Mouse (Mus musculus) right cerebral cortex, postnatal 10 days (tissue): ENCODE measurements at regions not wholly inside any gene's neighbourhood (a gene's known extent, or its start where the extent isn't known, plus 50 kb on each side); places are given as distances from the start of the nearest gene placed in this dataset.
"Not testable (repeated sequence)": the region's sequence is repeated elsewhere in the genome, so short reads cannot be mapped to it uniquely, and the experiment has no call there.

Experiments
- DNase-seq, 2 experiments: peaks; one replicate each; pipeline ENCODE4 v3.0.0; 2021; ENCODE audit warnings: low spot score in 2 of 2

DNA sequence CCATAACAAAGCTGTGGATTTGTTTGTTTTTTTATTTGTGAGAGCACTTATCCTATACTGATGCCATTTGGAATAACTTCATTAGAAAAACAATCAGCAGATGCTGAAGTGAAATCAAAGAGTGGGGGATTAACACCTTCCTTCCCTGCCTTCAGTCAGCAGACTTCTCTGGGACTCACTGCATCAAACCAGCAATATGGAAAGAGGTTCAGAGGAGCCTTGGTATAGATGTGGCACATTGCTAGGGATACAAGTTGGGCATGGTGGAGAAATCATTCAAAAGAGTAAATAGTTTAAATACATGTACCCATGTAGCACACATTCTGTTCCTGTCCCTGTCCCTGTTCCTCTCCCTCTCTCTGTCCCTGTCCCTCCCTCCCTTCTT is 364.0 kb upstream of the Rgs18 start:
- DNase-seq = no peak

DNA sequence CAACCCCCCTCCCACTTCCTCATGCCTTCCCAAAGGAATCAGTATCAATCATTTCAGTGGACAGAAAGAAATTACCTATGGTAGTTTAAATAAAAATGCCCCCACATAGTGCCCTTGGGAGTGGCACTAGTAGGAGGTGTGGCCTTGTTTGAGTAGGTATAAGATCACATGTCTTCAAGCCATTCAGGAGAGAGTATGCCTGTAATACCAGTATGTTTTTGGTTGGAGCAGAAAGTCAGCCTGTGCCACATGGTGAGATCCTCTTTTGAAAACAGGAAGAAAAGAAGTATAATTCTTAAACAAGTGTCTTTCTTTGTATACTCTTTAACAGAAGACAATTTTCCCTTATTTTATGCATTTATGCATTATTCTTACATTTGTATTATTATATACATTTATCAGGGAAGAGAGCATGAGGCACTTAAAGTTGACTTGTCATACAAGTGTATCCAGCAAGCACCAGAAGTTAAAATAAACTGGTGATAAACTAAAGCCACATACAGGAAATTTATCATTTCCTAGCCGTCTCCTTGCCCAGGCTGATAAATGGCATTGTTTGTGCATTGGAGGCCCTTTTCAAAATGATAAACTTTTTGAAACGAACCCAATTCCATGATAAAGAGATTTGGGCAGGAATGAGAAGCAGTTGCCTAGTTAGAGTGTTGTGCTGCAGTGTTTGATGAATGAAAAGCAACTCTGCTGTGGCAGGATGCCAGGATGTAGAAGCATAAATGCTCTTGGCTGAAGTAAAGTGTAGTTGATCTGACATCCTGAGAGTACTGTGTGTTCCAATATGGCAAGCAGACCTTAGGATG is 363.4 kb upstream of the Rgs18 start:
- DNase-seq = peak; percentile 31 to 43

DNA sequence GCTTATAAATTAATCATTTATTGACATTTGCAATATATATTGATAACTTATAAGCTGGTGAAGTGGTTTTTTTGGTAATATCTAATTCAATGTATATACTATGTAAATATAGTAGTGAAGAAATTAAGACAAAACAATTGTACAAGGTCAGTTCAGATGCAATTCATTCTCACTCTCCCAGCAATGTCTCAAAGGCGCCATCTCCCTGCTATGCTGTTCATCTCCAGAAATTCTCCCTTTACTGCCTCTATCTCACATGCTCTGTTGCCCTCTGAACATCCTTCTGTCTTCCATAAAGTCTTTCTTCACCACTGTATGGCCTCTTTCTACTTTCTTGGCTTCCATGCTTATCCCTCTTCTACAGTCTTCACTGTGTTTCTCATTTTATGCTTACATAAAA is 355.8 kb upstream of the Rgs18 start:
- DNase-seq = no peak

DNA sequence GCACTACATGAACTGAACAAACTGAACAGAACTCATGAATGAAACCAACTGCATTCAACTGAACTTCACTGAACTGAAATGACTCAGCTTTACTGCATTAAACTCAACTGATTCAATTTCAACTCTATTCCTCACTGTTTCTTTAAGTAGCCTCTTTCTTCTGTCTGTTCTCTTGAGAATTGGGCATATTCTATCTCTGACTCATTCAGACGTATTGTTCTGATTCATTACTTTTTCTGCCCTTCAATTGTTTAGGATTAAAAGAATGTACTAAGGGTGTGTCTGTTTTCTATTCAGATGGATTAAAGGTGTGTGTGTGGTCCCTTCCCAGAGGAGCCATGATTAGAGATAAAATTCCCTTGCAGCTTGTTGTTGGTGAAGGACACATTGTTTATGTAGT is 337.9 kb upstream of the Rgs18 start:
- no peak for DNase-seq

DNA sequence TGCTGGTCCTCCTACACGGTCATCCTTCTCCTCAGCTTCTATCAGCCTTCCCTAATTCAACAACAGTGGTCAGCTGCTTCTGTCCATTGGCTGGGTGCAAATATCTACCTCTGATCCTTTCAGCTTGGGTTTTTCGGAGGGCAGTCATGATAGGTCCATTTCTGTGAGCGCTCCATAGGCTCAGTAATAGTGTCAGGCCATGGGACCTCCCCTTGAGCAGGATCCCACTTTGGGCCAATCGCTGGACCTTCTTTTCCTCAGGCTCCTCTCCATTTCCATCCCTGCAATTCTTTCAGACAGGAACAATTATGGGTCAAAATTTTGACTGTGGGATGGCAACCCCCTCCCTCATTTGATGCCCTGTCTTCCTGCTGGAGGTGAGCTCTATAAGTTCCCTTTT is 331.5 kb upstream of the Rgs18 start:
- not testable (repeated sequence) for DNase-seq

DNA sequence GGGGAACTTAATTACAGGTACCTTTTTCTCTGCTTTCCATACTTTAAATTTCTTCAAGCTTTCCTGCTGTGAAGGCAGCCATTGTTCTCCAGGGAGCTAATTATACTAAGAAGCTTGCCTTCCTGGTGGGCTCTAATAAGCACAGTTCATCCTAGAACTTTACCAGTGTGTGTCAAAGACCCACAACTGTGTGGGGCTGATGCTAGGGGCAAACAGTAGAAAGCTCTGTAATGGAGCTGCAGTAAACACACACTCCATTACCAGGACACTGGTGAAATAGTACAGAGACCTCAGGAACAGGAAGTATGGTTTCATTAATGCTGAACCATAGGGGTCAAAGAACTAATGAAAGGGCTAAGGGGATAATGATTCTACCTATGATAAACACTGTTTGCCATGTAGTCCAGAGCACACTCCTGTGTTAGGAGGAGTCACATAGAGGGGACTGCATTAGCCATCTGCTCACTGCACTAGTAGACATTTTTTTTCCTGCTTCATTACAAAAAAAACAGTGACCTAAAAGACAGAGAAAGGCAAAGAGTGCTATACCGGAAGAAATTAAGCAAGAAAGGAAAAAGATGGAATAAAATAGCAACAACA is 290.1 kb upstream of the Rgs18 start:
- DNase-seq = no peak

DNA sequence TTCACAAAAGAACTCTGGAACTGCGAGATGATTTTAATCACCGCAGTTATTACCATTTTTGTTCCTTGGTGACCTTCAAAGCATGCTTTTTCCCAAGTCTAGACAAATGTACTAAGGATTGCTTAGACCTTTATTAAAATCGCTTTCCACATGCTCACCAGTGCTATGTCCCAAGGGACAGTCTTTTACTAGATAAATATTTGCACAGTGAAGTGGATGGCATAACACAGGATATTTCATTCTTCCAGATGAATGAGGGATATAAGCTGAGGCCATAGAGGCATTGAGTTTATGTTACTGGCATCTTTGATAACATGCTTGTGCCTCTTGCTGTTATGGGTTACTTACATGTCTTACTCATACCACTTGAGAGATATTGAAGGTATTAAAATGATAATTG is 289.1 kb upstream of the Rgs18 start:
- DNase-seq = no peak

DNA sequence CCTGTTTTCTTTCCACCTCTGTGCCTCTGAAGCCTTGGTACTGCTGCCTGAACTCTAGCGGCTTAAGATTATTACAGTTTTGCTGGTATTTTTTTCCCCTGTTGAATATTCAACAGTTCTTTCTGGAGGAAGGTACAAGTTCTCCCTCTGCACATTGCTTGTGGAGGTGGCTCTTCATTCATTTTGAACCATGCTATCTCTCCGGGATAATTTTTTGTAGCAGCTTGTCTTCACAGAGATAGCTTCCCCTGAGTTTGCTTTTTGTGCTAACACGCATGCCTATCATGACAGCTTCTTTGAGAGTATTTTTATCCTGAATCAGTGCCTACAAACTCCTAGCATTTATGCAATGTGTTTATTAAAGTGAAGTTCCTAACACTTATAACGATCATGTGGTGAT is 240.4 kb upstream of the Rgs18 start:
- no peak for DNase-seq

DNA sequence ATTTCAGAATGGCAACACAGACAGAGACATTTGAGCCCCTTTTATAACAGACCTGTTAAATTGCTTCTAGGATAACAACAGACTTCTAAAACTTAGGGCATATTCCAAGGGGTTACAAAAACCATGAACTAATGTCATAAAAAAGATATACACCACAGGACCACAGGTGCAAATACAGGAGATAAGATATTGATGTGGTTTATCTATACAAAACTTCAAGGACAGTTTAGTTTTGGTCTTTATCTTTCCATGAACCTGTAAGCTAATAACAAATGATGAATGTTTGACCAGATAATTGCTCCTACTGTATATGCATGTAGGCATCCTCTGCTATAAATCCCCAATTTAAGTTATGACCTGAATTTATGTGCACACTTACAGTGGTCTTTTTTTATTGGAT is 235.6 kb upstream of the Rgs18 start:
- DNase-seq = no peak

DNA sequence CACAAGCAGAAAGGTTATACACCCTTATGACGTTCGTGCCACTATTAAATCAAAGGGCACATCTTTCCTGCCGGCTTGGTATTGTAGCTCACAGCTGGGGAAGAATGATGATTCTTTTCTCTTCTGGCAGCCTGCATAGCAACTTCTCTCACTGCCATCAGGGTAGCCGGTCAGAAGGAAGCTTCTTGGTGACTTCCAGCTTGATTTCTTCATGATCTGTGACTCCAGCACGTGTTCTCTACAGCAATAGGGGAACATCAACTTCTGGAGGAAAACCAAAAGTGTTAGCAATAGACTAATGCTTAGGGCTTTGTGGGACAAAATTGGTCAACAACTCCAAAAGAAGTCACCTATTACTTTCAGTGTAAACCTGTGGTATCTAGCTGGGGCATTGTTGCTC is 202.9 kb upstream of the Rgs18 start:
- no peak for DNase-seq

DNA sequence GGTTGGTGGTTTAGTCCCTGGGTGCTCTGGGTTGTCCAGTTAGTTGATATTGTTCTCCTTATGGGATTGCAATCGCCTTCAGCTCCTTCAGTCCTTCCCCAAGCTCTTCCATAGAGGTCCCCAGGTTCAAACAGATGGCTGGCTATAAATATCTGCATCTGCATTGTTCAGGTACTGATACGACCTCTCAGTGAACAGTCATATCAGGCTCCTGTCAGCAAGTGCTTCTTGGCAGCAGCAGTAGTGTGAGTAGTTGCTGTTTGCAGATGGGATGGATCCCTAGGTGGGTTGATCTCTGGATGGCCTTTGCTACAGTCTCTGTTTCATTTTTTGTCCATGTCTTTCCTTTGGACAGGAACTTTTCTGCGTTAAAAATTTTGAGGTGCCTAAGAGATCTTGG is 190.5 kb upstream of the Rgs18 start:
- DNase-seq = no peak

DNA sequence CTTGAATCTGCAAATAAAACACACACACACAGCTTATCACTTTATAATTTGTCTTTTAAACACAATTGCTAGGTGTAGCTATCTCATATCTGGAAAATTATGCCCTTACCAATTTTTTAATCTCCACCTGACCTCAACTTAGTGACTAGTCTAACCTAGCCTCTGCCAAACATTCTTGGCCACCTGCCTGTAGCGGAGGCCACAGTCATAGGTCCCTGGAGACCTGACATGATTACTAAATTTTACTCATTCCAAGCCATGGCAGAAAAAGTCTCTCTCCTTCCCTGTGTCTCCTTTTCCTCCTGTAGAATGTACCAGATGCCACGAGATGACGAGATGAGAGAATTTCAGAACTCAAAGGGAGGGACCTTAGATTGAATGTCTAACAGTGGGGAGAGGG is 163.8 kb upstream of the Rgs18 start:
- DNase-seq = no peak

DNA sequence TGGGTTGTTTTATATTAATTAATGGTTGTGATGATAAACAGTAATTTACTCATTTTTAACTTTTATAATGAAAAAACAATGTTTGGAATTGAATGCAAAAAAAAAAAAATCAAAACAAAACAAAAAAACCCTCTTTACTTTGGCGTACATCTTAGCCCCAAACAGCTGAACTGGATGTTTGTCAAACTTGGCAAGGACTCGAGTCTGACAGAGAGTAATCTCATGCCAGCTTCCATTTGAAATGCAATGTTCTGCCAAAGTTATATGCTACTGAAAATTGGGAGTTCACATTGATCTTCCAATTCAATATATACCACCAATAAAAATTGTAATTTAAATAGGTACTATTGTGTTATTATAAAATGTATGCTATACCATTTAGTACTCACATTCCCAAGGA is 150.9 kb upstream of the Rgs18 start:
- DNase-seq = no peak

DNA sequence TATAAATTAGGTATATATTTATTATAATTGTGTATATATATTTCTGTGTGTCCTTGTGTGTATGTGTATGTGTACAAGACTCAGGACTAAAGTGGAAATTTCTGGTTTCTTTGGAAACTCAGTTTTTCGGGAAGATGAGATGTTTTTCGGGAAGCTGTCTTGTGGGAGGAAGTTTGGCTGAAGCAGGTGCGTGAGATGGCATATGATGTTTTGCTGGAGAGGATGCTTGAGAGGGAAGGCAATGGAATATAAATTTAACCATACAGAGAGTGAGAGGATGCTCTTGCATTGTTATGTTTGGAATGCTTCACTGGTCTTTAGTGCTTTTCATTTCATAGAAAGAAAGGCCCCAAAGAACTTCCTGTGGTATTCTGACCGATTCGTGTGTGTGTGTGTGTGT is 141.3 kb upstream of the Rgs18 start:
- DNase-seq = no peak

DNA sequence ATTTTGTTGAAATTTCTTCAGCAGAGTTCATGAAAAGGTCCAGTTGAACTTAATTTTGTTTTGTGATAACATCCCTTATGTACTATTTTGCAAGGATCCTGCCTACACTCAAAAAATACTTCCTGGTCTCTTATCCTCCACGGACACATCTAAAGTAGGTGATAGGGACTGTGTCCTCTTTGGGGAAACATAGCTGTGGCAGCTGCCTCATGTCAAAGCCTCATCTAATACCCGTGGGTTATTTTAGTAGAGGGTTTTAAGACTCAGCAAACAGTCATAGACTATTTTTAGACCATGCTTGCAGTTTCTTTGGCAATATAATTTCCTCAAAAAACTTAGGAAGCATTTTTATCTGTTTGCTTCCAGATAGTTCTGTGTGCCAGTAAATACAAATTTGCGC is 127.8 kb upstream of the Rgs18 start:
- no peak for DNase-seq

DNA sequence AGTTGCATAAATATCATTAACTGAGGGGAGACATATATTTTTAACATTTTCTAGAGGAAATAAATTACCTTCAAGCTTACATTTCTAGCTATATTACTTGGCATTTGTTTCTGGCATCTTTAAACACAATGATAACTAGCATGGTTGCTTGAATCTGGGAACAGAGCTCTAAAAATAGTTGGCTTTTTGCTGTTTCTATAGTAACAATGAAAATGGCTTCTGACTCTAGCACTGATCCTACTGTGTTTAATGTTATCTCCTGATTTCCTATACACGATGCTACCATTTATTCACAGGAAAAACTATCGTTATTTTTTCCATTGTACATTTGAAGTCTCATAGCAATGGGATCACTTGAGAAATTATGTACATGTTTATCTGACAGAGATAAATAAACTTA is 108.4 kb upstream of the Rgs18 start:
- no peak for DNase-seq

DNA sequence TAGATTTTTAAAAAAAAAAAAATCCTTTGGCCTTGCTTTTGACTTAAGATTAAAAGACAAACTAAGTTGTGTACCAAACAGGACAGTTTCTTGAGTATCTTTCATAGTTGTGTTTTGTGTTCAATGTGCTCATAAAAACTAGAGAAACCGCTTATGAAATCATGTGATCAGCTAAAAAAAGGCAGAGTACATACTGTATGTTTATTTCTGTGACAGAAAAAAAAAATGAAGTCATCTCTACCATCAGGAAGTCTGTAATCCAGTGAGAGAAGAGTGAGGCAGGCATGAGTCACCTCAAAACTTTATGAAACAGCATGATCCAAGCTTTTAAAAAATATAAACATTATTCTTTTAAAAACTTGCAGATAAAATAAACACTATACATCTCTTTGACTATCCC is 86.9 kb upstream of the Rgs18 start:
- no peak for DNase-seq
